Comparison of ENCODE assay signal across 13 mouse cellular contexts in the genomic region with DNA sequence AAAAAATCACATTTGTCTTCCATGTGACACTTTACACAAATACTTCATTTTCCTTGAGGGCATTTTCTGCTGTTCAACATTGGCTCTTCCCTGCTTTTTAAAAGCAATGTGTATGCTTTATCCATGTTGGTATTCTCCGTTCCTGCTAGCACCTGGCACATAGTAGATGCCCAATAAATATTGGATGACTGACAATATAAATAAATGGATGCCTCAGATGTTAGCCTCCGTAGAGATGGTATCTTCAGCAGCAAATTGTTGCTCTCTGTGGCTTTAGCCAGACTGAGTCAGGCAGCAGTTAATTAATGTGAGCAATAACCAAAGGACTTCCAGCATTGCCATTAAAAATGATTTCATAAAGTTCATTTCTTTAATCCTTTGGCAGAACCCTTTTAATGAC.
"Had no signal": no experiment of that assay in that cellular context is flagged by ENCODE, and none has a peak within 500 bp of the region (broad histone marks: within the 10 kb centered on the region; RNA-seq: fewer than 3 reads in every experiment).

No protein-coding gene starts in this region.

- H3K27ac ChIP-seq: kidney, postnatal 0 days; limb, embryonic 15.5 days; liver, embryonic 12.5 days; lung, embryonic 15.5 days; macrophage had no signal

- H3K4me1 ChIP-seq: limb, embryonic 15.5 days; liver, embryonic 12.5 days; lung, embryonic 15.5 days; megakaryocyte, embryonic 14.5 days had no signal

- DNase-seq: kidney, adult 11 months; kidney, adult 9 months; kidney, postnatal 36 days; lung, postnatal 14 days; right cerebral cortex, postnatal 14 days; thymus, postnatal 36 days had no signal

- ATAC-seq: liver, embryonic 12.5 days had no signal

- H3K4me2 ChIP-seq: limb, embryonic 15.5 days; liver, embryonic 12.5 days; lung, embryonic 15.5 days had no signal

- H3K4me3 ChIP-seq: limb, embryonic 15.5 days; liver, embryonic 12.5 days; lung, embryonic 15.5 days; megakaryocyte, embryonic 14.5 days; midbrain, embryonic 15.5 days had no signal

- H3K27me3 ChIP-seq: limb, embryonic 15.5 days; liver, embryonic 12.5 days; lung, embryonic 15.5 days; megakaryocyte, embryonic 14.5 days; midbrain, embryonic 15.5 days had no signal

- H3K36me3 ChIP-seq: limb, embryonic 15.5 days; liver, embryonic 12.5 days; lung, embryonic 15.5 days; midbrain, embryonic 15.5 days had no signal

- H3K9ac ChIP-seq: limb, embryonic 15.5 days; liver, embryonic 12.5 days; lung, embryonic 15.5 days; midbrain, embryonic 15.5 days had no signal

- H3K9me3 ChIP-seq: limb, embryonic 15.5 days; liver, embryonic 12.5 days; lung, embryonic 15.5 days; megakaryocyte, embryonic 14.5 days; midbrain, embryonic 15.5 days had no signal
